Mouse (Mus musculus) urinary bladder, postnatal 25 days (tissue): Measurements from ENCODE around the gene Ubiad1.

Source experiments
- DNase-seq: peaks from one replicate; pipeline ENCODE4 v3.0.0; 2022; ENCODE audit warnings: low spot score

Ubiad1 gene

GRCm38 (mm10) chr4:148403402-148403801 is 41.2 kb downstream of the Ubiad1 start:
- no peak for DNase-seq

- DNase-seq = no peak
These were observed 45.0 kb downstream of the Ubiad1 start for GRCm38 (mm10) chr4:148399437-148400094.

- no peak for DNase-seq
These were observed 46.9 kb downstream of the Ubiad1 start for GRCm38 (mm10) chr4:148397531-148398287.

GRCm38 (mm10) chr4:148397113-148397512 is 47.5 kb downstream of the Ubiad1 start:
- DNase-seq = no peak

GRCm38 (mm10) chr4:148395875-148396274 is 48.7 kb downstream of the Ubiad1 start:
- no peak for DNase-seq

- no peak for DNase-seq
These were observed 49.4 kb downstream of the Ubiad1 start for GRCm38 (mm10) chr4:148395198-148395597.

- DNase-seq = no peak
These were observed 52.8 kb downstream of the Ubiad1 start for GRCm38 (mm10) chr4:148391714-148392310.

GRCm38 (mm10) chr4:148389635-148390034 is 54.9 kb downstream of the Ubiad1 start:
- no peak for DNase-seq

GRCm38 (mm10) chr4:148389047-148389446 is 55.5 kb downstream of the Ubiad1 start:
- DNase-seq = no peak

- no peak for DNase-seq
These were observed 59.3 kb downstream of the Ubiad1 start for GRCm38 (mm10) chr4:148385269-148385668.
